Mouse (Mus musculus) heart, adult 2 months (tissue): ENCODE measurements around the gene Nipa1. TPM values are rescaled to one million over a fixed set of nuclear protein-coding genes. Genes with fewer than 3 reads are reported as not detected.

ENCODE experiments used
- DNase-seq, 2 experiments: peaks; one replicate each; pipeline ENCODE4 v3.0.0; 2021
- H3K27ac ChIP-seq: fragments of 200-600 bp; 2 replicates; pipeline ENCODE4 v1.8.1; 2022
- H3K27me3 ChIP-seq: fragments of 200-500 bp; 2 replicates; pipeline ENCODE4 v1.6.1; 2012; ENCODE audit warnings: mild to moderate bottlenecking, low read length, inconsistent platforms, mixed read lengths; ENCODE audit not compliant: control insufficient read depth, insufficient read depth
- H3K36me3 ChIP-seq: fragments of 200-500 bp; 2 replicates; pipeline ENCODE4 v1.6.1; 2012; ENCODE audit warnings: low read length, inconsistent platforms; ENCODE audit not compliant: control insufficient read depth, insufficient read depth
- H3K4me1 ChIP-seq: fragments of 200-500 bp; 2 replicates; pipeline ENCODE4 v1.6.1; 2011; ENCODE audit warnings: low read length; ENCODE audit not compliant: control insufficient read depth, insufficient read depth
- H3K4me3 ChIP-seq: fragments of 200-600 bp; 2 replicates; pipeline ENCODE4 v1.8.1; 2022
- H3K79me2 ChIP-seq: fragments of 200-500 bp; replicated peaks from 2 replicates; pipeline ENCODE4 v1.6.1; 2012; ENCODE audit warnings: mild to moderate bottlenecking, inconsistent platforms, low read length, moderate library complexity, mixed read lengths; ENCODE audit not compliant: control insufficient read depth, insufficient read depth
- H3K9ac ChIP-seq: fragments of 200-500 bp; 2 replicates; pipeline ENCODE4 v1.6.1; 2012; ENCODE audit warnings: low read depth, mild to moderate bottlenecking, control low read depth, inconsistent platforms, low read length, mixed read lengths
- CTCF ChIP-seq: fragments of 200-600 bp; IDR thresholded peaks from 2 replicates; pipeline ENCODE4 v1.8.1; 2022; ENCODE audit warnings: antibody characterized with exemption, mild to moderate bottlenecking, moderate library complexity
- EP300 ChIP-seq: fragments of 200-500 bp; IDR thresholded peaks from 2 replicates; pipeline ENCODE4 v1.6.1; 2011; ENCODE audit warnings: low read depth, low read length, control low read depth; ENCODE audit not compliant: insufficient read depth
- POLR2A ChIP-seq: fragments of 200-500 bp; IDR thresholded peaks from 2 replicates; pipeline ENCODE4 v1.6.1; 2011; ENCODE audit warnings: mild to moderate bottlenecking, low read depth, low read length, control low read depth; ENCODE audit not compliant: insufficient read depth
- WGBS: fragments of 180-500 bp; shearing (Covaris S2); methylation state at CpG from one replicate; pipeline ENCODE4 v1.1.7; 2018; 5-methylcytosine and 5-hydroxymethylcytosine counted together
- intact Hi-C: fragments of 180-260 bp; cut with DNase I; formaldehyde crosslinking; loops from one replicate; pipeline ENCODE4 v1.15.1; 2025
- polyA plus RNA-seq: library from polyadenylated mRNA; depleted of rRNA; stranded (reverse); fragments of >200 nt; gene quantifications from 2 replicates; pipeline ENCODE4 v1.2.3, GENCODE M21; 2012; rRNA removed
- total RNA-seq, 2 experiments: library from RNA; stranded (reverse); gene quantifications; 2 replicates each; pipeline ENCODE4 v1.2.3; 2021

Gene Nipa1
- total and polyA plus RNA-seq, 3 experiments = 3.7 to 6.3 (median 5.5) TPM

DNA sequence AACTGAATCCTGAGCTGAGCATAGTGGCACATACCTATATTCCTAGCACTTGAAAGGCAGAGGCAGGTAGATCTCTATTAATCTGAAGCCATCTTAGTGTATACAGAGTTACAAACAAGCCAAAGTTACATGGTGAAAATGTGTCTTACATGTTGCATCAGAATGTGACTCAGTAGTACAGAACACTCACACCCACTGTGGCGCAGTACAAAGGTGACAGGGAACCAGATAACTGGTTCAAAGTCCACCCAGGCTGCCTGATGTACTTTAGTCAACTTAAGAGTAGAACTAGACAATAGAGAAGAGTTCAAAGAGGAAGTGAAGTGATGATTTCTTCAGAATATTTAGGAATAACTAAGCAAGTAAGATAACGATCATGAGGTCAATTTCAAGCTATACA, 84.7 kb downstream of the Nipa1 start:
- Histone ChIP-seq H3K4me3 (no peak overlapping the region), H3K79me2 (no peaks in the 10 kb centered on the region), H3K27me3 (no peaks in the 10 kb centered on the region), H3K27ac (no peak overlapping the region), H3K36me3 (no peaks in the 10 kb centered on the region), H3K9ac (no peak overlapping the region), H3K4me1 (no peaks in the 10 kb centered on the region)
- no peak for DNase-seq
- 93% methylated on average over 2 of the region's 2 CpGs for WGBS
- TF ChIP-seq EP300 = no peak
- TF ChIP-seq CTCF = no peak
- intact Hi-C loops = loop anchor here (10.0 kb wide), 1 partner anchor 270 kb away; no protein-coding TSS in a partner anchor

DNA sequence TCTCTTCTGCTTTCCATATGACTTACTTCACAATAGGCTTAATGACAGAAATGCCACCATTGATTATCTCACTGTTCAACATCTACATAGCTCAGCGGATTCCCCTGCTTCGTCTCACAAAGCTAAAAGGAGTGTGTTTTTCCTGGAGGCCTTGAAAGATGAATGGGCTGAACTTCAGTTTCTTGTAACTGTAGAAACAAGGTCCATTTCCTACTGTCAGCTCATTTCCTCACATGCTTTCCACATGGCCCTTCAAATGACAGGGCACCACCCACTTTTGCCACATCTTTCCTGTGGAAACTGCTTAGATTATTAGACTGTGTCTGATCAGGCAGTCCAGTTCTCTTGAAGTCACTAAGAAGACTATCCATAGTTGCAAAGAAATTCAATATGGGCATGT, 91.1 kb downstream of the Nipa1 start:
- no peak for DNase-seq
- 68% methylated on average over 2 of the region's 2 CpGs for WGBS
- no peak overlapping the region for H3K9ac ChIP-seq
- peaks cover 2% of the 10 kb centered on the region for H3K36me3 ChIP-seq
- H3K27me3 ChIP-seq = no peaks in the 10 kb centered on the region
- no peaks in the 10 kb centered on the region for H3K79me2 ChIP-seq
- no peak for TF ChIP-seq POLR2A
- TF ChIP-seq EP300 = no peak
- intact Hi-C loops = no loop called here
- no peak overlapping the region for H3K4me3 ChIP-seq
- no peak overlapping the region for H3K27ac ChIP-seq
- H3K4me1 ChIP-seq = no peaks in the 10 kb centered on the region

Other genes with a start within 250 kb of the Nipa1 start
- gene Tubgcp5, start 225.8 kb downstream of the Nipa1 start, total RNA-seq = 10 to 100 TPM; 10.2 to 10.3 TPM
- gene Tubgcp5, start 225.8 kb downstream of the Nipa1 start, polyA plus RNA-seq = 2.6 and 5.1 TPM in 2 replicates
- 10 to 100 TPM; 33.8 to 36.1 TPM for gene Cyfip1, start 178.2 kb downstream of the Nipa1 start, total RNA-seq
- gene Cyfip1, start 178.2 kb downstream of the Nipa1 start, polyA plus RNA-seq = 17.2 and 31.7 TPM in 2 replicates
- gene Nipa2, start 57.5 kb downstream of the Nipa1 start, total RNA-seq = 10 to 100 TPM; 37.7 to 39.4 TPM
- 6.9 and 17.0 TPM in 2 replicates for gene Nipa2, start 57.5 kb downstream of the Nipa1 start, polyA plus RNA-seq
- 10 to 100 TPM; 34.8 to 41.0 TPM for gene Herc2, start 30.2 kb upstream of the Nipa1 start, total RNA-seq
- gene Herc2, start 30.2 kb upstream of the Nipa1 start, polyA plus RNA-seq = 14.6 and 21.2 TPM in 2 replicates
- gene Oca2, start 219.8 kb upstream of the Nipa1 start, total RNA-seq = not detected
- gene Oca2, start 219.8 kb upstream of the Nipa1 start, polyA plus RNA-seq = not detected in 2 replicates